Mouse (Mus musculus) frontal cortex, postnatal 36 days (tissue): ENCODE data around the gene Tekt3.

Experiments
- DNase-seq, 2 experiments: peaks; one replicate each; pipeline ENCODE4 v3.0.0; 2022; ENCODE audit warnings: low spot score in 2 of 2

The Tekt3 gene

DNA sequence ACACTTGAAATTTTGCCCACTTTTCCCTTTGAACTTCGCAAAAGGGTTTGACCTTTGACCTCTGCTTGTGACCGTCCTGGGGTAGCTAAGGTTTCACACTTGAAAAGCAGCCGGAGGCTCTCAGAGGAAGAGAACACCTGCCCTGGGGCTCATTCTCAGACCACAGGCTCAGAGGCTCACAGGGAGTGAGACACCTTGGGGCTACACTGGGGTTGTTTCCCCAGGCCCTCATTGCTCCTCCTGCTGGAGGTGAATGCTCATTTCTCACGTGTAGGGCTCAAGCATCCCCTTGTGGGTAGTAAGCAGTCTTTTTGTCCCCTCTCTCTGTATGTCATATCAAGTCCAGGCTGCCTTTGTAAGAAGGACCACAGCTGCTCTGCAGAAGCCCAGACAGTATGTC lies 62.9 kb downstream of the Tekt3 start:
- DNase-seq, result no peak

DNA sequence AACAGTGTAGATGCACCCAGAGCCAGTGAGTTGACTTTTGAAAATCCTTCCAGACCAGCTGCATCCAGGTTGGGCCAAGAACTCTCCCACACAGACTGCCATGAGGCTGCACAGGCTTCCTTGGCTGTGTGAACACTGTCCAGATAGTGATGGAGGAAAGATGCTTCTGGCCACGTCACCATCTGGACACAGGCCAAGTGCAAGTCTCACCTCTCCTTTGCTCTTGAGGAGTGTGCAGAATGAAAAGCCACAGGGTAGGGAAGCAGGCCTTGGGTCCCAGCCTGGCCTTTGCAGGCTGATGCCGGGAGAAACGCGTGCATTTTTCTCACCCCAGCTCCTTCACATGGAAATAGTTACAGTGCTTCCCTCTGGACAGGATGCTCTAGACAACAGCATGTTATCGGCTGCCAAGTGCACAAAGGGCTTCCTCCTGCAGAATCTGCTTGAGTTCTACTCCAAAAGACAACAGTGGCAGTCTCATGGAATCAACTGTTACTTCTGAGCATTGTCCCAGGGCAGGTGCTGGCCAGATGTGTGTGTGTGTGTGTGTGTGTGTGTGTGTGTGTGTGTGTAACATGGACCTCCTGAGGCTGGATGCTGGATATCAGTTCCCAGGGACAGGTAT lies 64.5 kb downstream of the Tekt3 start:
- no peak for DNase-seq

DNA sequence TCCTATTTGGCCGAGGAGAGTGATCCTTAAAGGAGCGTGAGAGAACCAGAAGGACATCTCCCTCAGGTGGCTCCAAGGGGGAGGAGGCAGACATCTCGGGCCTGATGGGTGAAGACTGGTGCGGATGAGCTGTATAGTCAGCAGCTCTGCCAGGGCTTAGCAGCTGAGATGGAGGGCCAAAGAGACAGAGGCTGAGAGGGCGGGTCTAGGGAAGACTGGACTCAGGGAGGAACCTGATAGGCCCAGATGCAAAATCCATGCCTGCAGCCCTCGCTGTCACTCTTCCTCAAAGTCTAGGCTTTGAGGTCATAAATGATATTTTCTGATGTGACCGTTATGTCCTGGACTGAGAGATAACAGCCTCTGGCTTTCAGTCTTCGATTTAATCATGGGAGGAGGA lies 65.5 kb downstream of the Tekt3 start:
- no peak for DNase-seq

DNA sequence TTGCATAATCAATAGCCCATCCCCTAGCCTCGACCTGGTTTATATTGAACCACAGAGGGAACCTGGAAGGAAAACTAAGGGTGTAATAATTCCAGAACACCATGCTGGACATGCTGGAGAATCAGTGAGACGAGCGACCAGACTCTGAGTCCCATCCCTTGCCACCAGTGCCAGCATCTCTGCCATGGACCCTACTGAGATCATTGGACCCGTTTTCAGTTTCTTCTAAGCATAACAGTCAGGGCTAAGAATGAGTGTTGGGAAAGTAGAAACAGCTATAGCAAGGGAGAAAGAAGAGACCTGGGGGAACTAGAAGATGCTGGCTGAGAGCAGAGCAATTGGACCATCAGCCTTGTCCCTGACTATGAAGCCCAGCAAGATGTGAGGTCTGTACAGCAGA lies 66.1 kb downstream of the Tekt3 start:
- DNase-seq, result no peak

DNA sequence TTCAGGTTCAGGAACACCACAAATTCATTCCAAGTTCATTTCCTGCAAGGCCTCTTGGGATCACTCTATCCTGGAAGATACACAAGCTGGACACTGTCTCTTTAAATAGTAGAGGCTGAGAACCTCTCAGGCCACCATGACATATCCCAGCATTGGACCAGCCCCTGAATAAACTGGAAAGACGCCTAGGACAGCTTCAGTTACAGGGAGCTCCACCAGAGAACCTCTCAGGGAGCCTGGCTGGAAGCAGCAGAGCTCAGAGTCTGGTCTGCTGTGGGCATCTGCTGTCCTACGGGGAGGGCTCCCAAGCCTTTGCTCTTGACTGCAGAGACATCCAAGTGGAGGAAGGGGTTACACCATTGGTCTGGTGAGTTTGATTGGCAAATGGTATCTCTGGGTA lies 67.3 kb downstream of the Tekt3 start, which contains the start of gene Pmp22:
Gene Pmp22, plus strand, starts transcription at position 199 of the 400 bp plus-strand sequence.
- DNase-seq, result no peak

DNA sequence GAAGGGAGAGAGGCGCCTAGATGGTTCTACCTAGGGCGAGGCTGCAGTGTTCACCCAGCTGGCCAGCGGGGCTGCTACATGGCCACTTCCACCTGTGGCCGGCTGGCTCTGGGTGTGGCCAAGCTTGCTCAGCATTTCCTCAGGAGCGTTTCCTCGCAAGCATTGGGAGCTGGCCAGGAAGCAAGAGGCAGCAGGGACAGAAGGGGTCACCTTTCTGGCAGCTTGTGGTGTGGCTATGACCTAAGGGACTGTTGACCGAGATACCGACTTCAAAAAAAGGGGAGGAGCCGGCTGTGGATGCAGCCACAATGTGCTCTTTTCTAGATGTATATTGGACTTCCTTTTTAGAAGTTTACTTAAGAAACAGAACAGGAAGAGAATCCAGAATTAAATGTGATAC lies 67.9 kb downstream of the Tekt3 start:
- no peak for DNase-seq

DNA sequence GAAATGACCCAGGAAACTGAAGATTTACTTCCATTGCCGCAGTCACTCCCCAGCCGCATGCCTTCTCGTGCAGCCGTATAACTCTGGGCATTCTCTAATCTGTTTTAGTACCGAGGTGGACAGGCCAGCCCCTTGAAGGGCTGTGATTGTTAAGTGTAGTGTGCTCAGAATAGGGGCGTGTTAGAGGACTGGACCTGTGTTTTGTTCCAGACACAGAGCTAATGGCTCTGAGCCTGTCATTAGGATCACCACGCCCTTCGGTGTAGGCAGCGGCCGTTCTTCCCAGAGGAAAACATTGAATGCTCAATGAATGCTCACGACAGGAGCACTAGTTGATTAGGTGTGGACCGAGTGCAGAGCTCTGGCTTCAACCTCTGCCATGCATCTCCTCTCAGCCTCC lies 68.4 kb downstream of the Tekt3 start:
- no peak for DNase-seq

DNA sequence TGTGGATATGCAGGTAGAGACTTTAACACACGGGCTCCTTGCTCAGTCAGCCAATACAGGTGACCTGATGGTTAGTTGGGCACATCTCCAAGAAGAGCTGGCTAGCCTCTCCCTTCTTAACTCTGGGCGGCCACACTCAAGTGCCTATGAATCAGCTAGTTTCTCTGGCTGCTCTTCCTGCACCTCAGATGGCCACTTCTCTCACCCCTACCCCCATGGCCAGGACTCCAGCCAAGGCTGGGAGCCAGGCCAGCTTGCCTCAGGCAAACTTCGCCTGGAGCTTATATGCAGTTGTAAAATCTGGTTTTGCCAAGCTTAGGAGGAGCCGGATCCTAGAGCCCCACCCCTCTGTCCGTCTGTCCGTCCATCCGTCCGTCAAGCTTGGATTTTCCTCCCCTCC lies 69.0 kb downstream of the Tekt3 start:
- peak; percentile 33 to 44 for DNase-seq

DNA sequence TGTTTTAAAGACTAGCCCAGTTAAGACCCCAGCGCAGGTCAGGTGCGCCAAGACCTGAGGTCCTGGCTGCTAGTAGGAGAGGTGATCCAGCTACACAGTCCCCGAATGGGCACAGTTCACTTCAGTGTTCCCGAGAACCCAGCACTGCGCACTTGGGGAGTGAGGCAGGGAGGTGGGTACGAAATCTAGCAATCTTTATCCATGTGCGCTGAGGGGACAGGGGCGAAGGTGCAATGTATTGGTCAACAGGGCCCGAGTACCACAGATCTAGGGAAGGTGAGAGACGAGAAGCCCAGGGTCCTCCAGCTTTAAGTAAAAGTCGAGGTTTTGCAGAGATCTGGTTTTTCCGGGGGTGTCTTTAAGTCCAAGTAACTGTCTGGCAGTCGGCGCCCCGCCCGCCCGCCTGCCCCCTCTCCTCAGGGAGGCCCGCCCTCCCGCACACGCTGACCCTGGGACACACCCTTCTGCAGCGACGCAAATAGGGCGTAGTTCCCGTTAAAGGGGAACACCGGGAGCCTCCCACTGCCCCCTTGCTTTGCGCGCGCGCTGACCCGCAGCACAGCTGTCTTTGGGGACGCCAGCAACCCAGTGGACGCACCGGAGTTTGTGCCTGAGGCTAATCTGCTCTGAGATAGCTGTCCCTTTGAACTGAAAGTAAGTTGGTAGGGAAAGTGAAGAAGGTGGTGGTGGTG lies 69.7 kb downstream of the Tekt3 start:
- DNase-seq, result no peak

DNA sequence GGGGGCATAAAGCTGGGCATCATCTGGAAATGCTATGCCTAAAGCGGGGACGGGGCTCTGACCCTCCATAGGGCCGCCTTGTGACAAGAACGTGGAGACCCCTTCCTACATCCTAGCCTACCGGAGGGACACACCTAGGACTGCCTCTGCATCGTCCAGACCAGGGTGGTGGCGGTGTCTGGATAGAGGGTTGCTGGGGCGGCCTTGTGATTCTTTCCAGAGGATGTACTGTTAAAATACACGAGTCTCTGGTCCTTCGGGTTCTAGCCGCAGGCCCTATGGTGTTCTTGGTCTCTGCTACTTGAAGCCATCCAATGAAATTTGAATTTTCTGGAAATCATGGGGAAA lies 70.2 kb downstream of the Tekt3 start:
- DNase-seq, result no peak

DNA sequence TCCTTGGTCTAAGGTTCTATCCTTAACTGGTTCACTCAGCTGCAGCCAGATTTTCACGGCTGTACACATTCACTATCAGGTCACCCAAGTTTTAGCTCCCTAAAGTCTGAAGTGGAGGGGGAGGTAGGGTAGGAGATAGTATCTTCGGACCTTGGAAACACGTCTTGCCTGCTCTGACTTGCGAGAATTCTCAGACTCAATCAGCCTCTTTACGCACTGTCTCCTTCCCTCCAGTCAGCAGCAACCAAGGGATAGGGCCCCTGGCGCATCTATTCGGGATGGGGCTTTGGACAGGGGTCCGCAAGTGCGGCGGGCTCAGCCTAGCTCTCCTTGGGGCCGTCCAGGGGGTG lies 70.7 kb downstream of the Tekt3 start:
- no peak for DNase-seq

DNA sequence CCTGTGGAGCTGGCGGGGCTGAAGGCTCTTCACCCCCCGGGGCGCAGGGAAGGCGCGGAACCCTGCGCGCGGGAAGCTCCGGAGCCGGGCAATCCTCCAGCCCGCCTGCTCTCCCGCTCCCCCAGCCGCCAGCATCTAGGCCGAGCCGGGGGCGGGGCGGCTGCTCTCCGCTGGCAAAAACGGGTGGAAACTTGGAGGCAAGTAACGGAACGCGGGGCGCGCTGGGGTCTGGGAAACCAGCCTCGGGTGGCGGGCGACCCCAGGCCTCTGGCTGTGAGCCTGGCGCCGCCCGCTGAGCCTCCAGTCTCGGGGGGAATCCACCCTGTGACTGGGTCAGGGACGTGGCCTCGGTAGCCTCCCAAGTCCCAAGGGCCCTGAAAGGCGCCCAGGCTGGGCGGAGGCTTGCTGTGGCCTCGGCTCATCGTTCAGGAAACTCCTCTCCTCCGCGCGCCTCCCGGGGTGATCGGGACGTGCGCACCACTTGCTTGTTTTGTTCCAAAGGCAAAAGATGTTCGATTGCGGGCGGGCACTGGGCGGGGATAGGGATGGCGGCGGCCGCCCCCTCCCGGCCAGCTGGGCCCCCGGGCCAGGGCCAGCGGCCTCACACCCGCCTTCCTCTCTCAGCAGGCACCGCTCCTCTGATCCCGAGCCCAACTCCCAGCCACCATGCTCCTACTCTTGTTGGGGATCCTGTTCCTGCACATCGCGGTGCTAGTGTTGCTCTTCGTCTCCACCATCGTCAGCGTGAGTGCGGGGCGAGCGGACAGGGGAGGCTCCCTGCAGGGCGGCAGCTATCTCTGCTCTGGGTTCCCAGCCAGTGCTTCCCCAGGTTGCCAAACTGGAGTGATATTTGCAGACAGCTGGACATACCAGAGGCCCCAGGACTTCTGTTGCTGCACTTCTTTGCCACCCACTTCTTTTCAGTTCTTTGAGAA lies 71.3 kb downstream of the Tekt3 start:
- peak; percentile 62 to 68 for DNase-seq

DNA sequence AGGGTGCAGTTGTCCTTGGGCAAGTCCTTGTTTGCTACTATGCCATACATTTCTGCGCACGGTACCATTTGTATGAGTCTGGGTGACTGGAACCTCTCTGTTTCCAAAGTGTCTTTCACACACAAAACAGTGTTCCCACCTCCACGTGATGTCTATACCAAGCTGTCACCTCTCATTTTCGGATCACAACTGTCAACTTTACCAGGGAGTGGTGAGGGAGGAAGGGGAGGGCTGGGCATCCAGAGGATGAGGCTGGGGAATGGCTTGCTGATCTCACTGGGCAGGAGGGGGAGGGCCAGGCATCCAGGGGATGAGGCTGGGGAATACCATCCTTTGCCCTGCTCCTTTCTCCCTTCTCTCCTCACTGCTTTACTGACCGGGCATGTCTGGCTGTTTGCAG lies 72.6 kb downstream of the Tekt3 start:
- DNase-seq, result no peak

DNA sequence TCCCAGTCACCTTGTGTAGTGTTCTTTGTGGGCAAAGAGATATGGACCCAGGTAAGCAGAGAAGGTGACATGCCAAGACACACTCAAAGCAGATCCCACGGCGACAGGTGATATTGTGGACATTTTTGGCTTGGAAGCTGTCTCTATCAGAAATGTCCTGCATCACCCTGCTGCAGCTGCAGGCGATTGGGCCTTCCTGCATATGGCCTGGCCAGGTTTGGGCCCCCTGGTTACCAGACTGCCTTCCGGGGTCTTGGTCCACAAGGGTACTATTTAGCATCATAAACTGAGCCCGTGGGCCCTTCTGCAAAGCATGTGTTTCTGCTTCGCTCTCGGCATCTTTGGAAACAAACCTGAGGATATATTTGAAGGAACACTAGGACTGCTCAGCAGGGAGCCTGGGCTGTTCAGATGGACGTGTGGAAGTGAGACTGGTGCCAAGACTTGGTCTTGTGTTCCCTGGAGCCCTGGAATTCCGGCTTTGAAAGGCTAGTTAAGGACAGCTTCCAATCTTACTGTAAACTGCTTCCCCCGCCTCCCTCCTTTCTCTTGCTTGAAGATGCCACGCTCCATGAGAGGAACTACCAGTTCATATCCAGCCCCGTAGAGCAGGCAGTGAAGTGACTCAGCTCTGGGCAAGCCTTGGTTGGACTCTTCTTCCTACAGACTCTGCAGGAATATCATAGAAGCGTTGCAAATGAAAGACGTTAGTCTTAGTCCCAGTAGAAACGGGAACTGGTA lies 73.5 kb downstream of the Tekt3 start:
- peak in 1 of 2 experiments; percentile 19 for DNase-seq

DNA sequence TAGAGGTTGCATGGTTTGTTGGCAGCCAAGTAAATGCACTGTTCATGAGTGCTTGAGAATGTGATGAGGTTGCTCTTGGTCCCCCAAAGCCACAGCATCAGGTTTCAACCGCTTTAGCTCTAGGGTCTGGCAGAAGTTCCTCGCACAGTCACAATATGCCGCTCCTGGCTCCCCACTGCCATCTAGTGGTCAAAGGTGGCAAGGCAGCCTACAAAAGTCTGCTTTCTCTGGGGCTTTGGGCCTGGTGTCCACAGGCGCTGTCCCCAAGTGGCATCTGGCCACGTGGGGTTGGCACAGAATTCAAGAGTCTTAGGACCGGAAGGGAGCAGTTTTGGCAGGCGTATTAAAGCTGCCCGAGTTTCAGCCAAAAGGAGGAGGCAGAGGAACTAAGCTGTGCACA lies 74.2 kb downstream of the Tekt3 start:
- peak; percentile 94 to 96 for DNase-seq

DNA sequence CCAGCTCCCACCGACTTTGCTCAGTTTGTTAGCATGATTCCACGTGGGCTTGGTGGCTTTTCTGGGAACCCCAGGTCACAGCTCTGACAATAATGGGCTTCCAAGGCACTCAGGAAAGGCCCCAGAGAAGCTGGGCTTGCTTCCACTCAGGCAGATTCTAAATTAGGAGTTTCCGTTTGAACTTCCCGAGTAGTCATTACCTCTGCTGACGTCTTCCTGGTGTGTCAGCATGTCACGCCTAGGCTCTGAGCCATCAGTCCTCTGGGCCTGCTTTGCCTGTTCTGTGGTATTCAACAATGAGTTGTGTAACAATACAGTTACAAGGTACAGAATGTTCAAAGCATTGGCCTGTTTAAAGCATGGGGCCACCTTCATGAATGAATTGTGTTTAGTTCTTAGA lies 74.8 kb downstream of the Tekt3 start:
- peak in 1 of 2 experiments; percentile 28 for DNase-seq

DNA sequence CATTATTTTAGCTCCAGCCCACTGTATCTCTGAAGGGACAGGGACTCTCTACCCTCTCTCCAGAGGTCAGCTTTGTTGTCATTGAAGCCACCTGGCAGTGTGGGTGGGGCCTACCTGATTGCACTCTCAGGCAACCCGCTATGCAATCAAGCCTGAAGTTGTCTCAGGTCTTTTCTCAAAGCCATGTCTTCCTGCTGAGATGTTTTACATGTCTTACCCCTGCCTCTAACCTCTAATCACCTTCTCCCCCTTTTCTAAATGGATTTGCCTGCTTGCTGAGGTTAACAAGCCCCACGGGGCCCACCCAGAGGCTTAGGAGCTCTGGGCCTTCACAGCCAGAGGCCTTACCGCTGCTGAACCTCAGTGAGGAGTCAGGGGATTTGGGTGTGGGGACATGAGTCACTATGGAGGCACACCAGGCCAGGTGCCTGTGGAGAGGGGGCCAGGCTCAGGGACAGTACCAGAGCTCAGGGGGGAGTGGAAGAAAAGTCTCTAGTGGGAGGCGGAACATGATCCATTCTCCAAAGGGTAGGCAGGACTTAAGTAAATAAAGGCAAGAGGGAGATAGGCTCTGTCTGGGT lies 75.5 kb downstream of the Tekt3 start:
- DNase-seq, result no peak

DNA sequence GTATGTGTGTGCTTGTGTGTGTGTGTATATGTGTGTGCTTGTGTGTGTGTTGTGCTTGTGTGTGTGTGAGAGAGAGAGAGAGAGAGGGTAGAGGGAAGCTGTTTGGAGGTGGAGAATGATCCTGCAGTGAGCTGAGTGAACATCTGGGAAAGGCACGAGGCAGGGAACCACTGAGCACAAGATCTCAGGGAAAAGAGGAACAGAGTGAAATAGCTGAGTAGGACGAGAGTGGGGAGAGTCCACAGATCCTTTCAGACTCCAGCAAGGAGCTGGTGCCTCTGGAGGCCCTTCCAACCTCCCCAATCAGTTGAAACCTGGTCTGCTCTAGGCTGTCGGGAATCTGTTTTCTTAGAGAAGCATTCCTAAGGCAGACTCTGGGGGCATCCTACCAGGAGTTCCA lies 77.3 kb downstream of the Tekt3 start:
- no peak for DNase-seq

DNA sequence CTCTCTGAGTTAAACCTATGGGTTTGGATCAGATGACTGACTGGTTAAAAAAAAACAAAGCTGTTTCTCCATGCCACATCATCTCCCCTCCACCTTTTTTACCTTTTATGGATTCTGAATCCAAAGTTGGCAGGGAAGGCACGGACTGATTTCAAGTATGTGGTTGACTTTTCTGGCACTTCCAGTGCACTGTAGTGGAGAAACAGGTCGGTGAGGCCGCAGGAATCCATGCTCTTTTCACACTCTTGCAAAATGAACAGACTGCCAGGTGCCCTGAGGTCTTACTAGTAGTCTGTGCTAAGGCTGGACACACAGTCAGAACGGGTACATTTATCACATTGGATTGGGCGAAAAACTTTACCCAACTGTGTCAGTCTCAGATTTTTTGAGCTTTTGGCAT lies 80.9 kb downstream of the Tekt3 start:
- no peak for DNase-seq

DNA sequence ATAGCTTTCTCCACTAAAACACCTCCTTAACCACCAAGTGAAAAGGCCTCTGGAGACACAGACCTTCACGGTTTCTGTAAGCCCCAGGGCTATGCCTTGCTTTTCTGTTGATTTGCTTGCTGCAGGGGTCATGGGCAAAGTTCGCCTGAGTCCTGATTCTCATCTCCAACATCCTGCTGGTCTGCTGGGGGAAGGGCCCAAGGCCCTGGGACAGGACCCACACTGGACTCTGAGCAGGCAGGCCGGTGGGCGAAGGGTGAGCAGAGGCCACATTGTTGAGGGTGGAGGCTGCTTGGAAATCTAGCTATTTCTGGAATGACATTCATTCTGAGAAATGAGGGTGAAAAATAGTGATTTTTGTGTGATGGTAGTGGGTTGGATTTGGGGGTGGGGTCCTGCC lies 81.4 kb downstream of the Tekt3 start:
- no peak for DNase-seq

DNA sequence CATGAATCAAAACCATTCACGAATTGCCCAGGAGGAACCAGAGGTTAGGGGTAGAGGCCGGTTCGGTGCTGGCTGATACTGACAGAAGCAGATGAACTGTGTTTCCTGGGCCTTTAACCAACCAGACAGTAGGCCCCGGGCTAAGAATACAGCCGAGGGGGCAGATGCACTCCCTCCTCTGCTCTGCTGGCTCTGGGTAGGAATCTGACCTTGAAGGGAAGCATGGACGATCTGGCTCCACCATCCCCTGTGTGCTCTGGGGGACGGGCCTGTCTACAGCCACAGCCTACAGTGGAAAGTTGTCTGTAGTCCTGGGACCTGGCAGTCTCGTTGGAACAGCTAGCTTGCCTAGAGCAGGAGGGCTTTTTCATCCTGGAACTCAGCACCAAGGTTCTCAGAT lies 82.0 kb downstream of the Tekt3 start:
- DNase-seq, result no peak
